Mouse (Mus musculus) CH12.LX (cell line): ENCODE results near the gene Wbp11. TPM values are rescaled to one million over a fixed set of nuclear protein-coding genes. Genes with fewer than 3 reads are reported as not detected.

ENCODE experiments used
- DNase-seq: peaks from one replicate; pipeline ENCODE4 v3.0.0-alpha.2; 2013; ENCODE audit errors: extremely low read depth
- H3K27ac ChIP-seq: 2 replicates; pipeline ENCODE4 v1.5.1; 2012; ENCODE audit warnings: low read depth, mild to moderate bottlenecking, control low read depth, moderate library complexity; ENCODE audit not compliant: insufficient read depth
- H3K27me3 ChIP-seq: replicated peaks from 2 replicates; pipeline ENCODE3; 2012; ENCODE audit warnings: inconsistent platforms
- H3K36me3 ChIP-seq, 2 experiments: replicated peaks in 1 of 2; 2 replicates each; pipeline versions ENCODE3 to v1.6.1; 2012; ENCODE audit warnings: inconsistent platforms in 1 of 2, low read length in 1 of 2, mild to moderate bottlenecking in 1 of 2, mixed read lengths in 1 of 2, moderate library complexity in 1 of 2; ENCODE audit not compliant: control insufficient read depth in 1 of 2, insufficient read depth in 1 of 2
- H3K4me1 ChIP-seq, 2 experiments: 2 replicates each; pipeline ENCODE4 v1.6.1; 2012; ENCODE audit warnings: inconsistent platforms in 1 of 2, moderate library complexity in 1 of 2; ENCODE audit not compliant: insufficient read depth in 2 of 2, control insufficient read depth in 1 of 2
- H3K4me2 ChIP-seq: 2 replicates; pipeline ENCODE4 v1.6.1; 2012; ENCODE audit warnings: low read depth, mild to moderate bottlenecking, control low read depth; ENCODE audit not compliant: poor library complexity, insufficient read depth, severe bottlenecking
- H3K4me3 ChIP-seq, 3 experiments: fragments of 150-350 bp in 1 of 3; sonication (generic) in 1 of 3; replicated peaks in 1 of 3; 2 replicates each; pipeline versions ENCODE3 to v1.5.1; 2011 to 2012; ENCODE audit warnings: low read depth in 2 of 3, low read length in 2 of 3, mild to moderate bottlenecking in 2 of 3, moderate library complexity in 2 of 3, control low read depth in 1 of 3, improper control_type of control experiment in 1 of 3, inconsistent platforms in 1 of 3, mixed read lengths in 1 of 3; ENCODE audit not compliant: poor library complexity in 1 of 3
- H3K79me2 ChIP-seq: replicated peaks from 2 replicates; pipeline ENCODE4 v1.6.1; 2012; ENCODE audit warnings: mild to moderate bottlenecking, moderate library complexity; ENCODE audit not compliant: control insufficient read depth, poor library complexity, insufficient read depth, severe bottlenecking; ENCODE audit errors: extremely low read depth
- H3K9ac ChIP-seq: 2 replicates; pipeline ENCODE4 v1.6.1; 2012; ENCODE audit warnings: low read depth, mild to moderate bottlenecking, control low read depth, moderate library complexity; ENCODE audit not compliant: insufficient read depth
- H3K9me3 ChIP-seq: replicated peaks from 2 replicates; pipeline ENCODE3; 2012; ENCODE audit warnings: low read length, inconsistent platforms, mixed read lengths
- CHD1 ChIP-seq: IDR thresholded peaks from 2 replicates; pipeline ENCODE4 v1.6.1; 2012; ENCODE audit warnings: low read depth, low read length, improper control_type of control experiment, inconsistent platforms
- CHD2 ChIP-seq: IDR thresholded peaks from 2 replicates; pipeline ENCODE4 v1.6.1; 2011; ENCODE audit warnings: low read length, improper control_type of control experiment
- ELF1 ChIP-seq: IDR thresholded peaks from 2 replicates; pipeline ENCODE4 v1.6.1; 2014; ENCODE audit warnings: low read depth, mild to moderate bottlenecking, inconsistent platforms, low read length, improper control_type of control experiment
- ETS1 ChIP-seq: conservative IDR thresholded peaks from 2 replicates; pipeline ENCODE4 v1.6.1; 2012; ENCODE audit warnings: low read depth, mild to moderate bottlenecking, inconsistent platforms, low read length, improper control_type of control experiment, moderate library complexity
- GABPA ChIP-seq: IDR thresholded peaks from 2 replicates; pipeline ENCODE4 v1.6.1; 2012; ENCODE audit warnings: low read depth, low read length, improper control_type of control experiment, inconsistent platforms; ENCODE audit not compliant: insufficient replicate concordance
- IRF4 ChIP-seq: IDR thresholded peaks from 2 replicates; pipeline ENCODE4 v1.6.1; 2014; ENCODE audit warnings: low read depth, mild to moderate bottlenecking, inconsistent platforms, low read length, improper control_type of control experiment
- KAT2A ChIP-seq: IDR thresholded peaks from 2 replicates; pipeline ENCODE4 v1.6.1; 2012; ENCODE audit warnings: low read length, improper control_type of control experiment, inconsistent platforms; ENCODE audit not compliant: insufficient replicate concordance
- MAFK ChIP-seq: IDR thresholded peaks from 2 replicates; pipeline ENCODE4 v1.6.1; 2011; ENCODE audit warnings: low read length, improper control_type of control experiment; ENCODE audit not compliant: insufficient replicate concordance
- MAX ChIP-seq: IDR thresholded peaks from 2 replicates; pipeline ENCODE4 v1.6.1; 2011; ENCODE audit warnings: low read length, improper control_type of control experiment
- MEF2A ChIP-seq: IDR thresholded peaks from 2 replicates; pipeline ENCODE4 v1.6.1; 2014; ENCODE audit warnings: low read depth, mild to moderate bottlenecking, inconsistent platforms, low read length, improper control_type of control experiment, borderline replicate concordance
- NELFE ChIP-seq: IDR thresholded peaks from 2 replicates; pipeline ENCODE4 v1.6.1; 2011; ENCODE audit warnings: low read depth, low read length, improper control_type of control experiment
- RAD21 ChIP-seq: IDR thresholded peaks from 2 replicates; pipeline ENCODE4 v1.6.1; 2011; ENCODE audit warnings: low read depth, mild to moderate bottlenecking, low read length, improper control_type of control experiment, moderate library complexity
- RCOR1 ChIP-seq: conservative IDR thresholded peaks from 2 replicates; pipeline ENCODE4 v1.6.1; 2012; ENCODE audit warnings: low read depth, mild to moderate bottlenecking, inconsistent platforms, low read length, improper control_type of control experiment
- SIN3A ChIP-seq: IDR thresholded peaks from 2 replicates; pipeline ENCODE4 v1.6.1; 2012; ENCODE audit warnings: low read length, improper control_type of control experiment, inconsistent platforms
- UBTF ChIP-seq: IDR thresholded peaks from 2 replicates; pipeline ENCODE4 v1.6.1; 2012; ENCODE audit warnings: low read depth, mild to moderate bottlenecking, inconsistent platforms, low read length, improper control_type of control experiment, moderate library complexity
- USF2 ChIP-seq: conservative IDR thresholded peaks from 2 replicates; pipeline ENCODE4 v1.6.1; 2011; ENCODE audit warnings: low read depth, low read length, improper control_type of control experiment
- ZC3H11A ChIP-seq: IDR thresholded peaks from 2 replicates; pipeline ENCODE4 v1.6.1; 2012; ENCODE audit warnings: low read depth, mild to moderate bottlenecking, inconsistent platforms, low read length, improper control_type of control experiment
- ZMIZ1 ChIP-seq: IDR thresholded peaks from 2 replicates; pipeline ENCODE4 v1.6.1; 2012; ENCODE audit warnings: low read depth, mild to moderate bottlenecking, inconsistent platforms, low read length, improper control_type of control experiment
- ZNF384 ChIP-seq: IDR thresholded peaks from 2 replicates; pipeline ENCODE4 v1.6.1; 2012; ENCODE audit warnings: low read depth, low read length, improper control_type of control experiment, inconsistent platforms
- dilution Hi-C: fragments of 300-500 bp; cut with MboI; formaldehyde crosslinking; loops from 2 replicates; pipeline ENCODE4 v1.14.3; 2020; ENCODE audit warnings: low sequenced_read_pairs; ENCODE audit not compliant: extremely low pct_unique_long_range_greater_than_20kb, extremely low pct_ligation_motif_present
- in situ Hi-C: fragments of 300-500 bp; cut with MboI; formaldehyde crosslinking; loops from 3 replicates; pipeline ENCODE4 v1.14.3; 2019; ENCODE audit warnings: low sequenced_read_pairs, low pct_ligation_motif_present, low pct_unique_long_range_greater_than_20kb, mixed read lengths
- polyA plus RNA-seq: library from polyadenylated mRNA; unstranded; fragments of >175 nt; gene quantifications from 2 replicates; pipeline ENCODE4 v1.2.1, GENCODE M21; 2012; ENCODE audit warnings: low read depth; ENCODE audit not compliant: insufficient read length
- total RNA-seq, 2 experiments: library from RNA; depleted of rRNA; stranded (reverse); fragments of 300-350 nt in 1 of 2; fragments of >200 nt in 1 of 2; gene quantifications; 2 replicates each; pipeline ENCODE4 v1.2.3; 2012 to 2014

The Wbp11 gene
- total and polyA plus RNA-seq, 3 experiments, result 27.7 to 189 (median 51.3) TPM

GRCm38 (mm10) chr6:136857186-136857872 lies 29.3 kb upstream of the Wbp11 start, which contains the start of gene Art4:
Art4 (minus strand) TSS chr6:136857733.
- H3K4me1 ChIP-seq, result peaks cover 19 to 44% of the 10 kb centered on the region in 2 experiments
- no peak within 1 kb of the TSS for H3K4me3 ChIP-seq
- no peak for DNase-seq
- H3K79me2 ChIP-seq, result no peaks in the 10 kb centered on the region
- no peak within 1 kb of the TSS for H3K9ac ChIP-seq
- in situ Hi-C loops, result loop anchor here (5.0 kb wide), 1 partner anchor 130 kb away; no protein-coding TSS in a partner anchor
- no peaks in the 10 kb centered on the region for H3K27me3 ChIP-seq
- H3K36me3 ChIP-seq, result peaks cover 2 to 33% of the 10 kb centered on the region in 2 experiments
- dilution Hi-C loops, result loop anchor here (25.0 kb wide), 1 partner anchor 130 kb away; no protein-coding TSS in a partner anchor
- no peak within 1 kb of the TSS for H3K4me2 ChIP-seq
- TF ChIP-seq CHD1, result no peak
- TF ChIP-seq SIN3A, result no peak
- no peak for TF ChIP-seq IRF4
- no peak for TF ChIP-seq ZMIZ1
- no peak for TF ChIP-seq MAFK
- TF ChIP-seq KAT2A, result no peak
- no peak for TF ChIP-seq RCOR1
- no peak for TF ChIP-seq GABPA
- no peak for TF ChIP-seq NELFE
- no peak for TF ChIP-seq USF2
- no peak for TF ChIP-seq RAD21
- TF ChIP-seq CHD2, result no peak
- TF ChIP-seq ETS1, result no peak
- TF ChIP-seq, all 38 proteins: peak for 0
- no peak within 1 kb of the TSS for H3K27ac ChIP-seq
- no peaks in the 10 kb centered on the region for H3K9me3 ChIP-seq

GRCm38 (mm10) chr6:136856071-136856636 lies 28.1 kb upstream of the Wbp11 start:
- peaks cover 31 to 52% of the 10 kb centered on the region in 2 experiments for H3K4me1 ChIP-seq
- H3K9me3 ChIP-seq, result no peaks in the 10 kb centered on the region
- H3K9ac ChIP-seq, result no peak overlapping the region
- in situ Hi-C loops, result loop anchor here (5.0 kb wide), 1 partner anchor 131 kb away; no protein-coding TSS in a partner anchor
- no peak overlapping the region for H3K4me2 ChIP-seq
- H3K4me3 ChIP-seq, result no peak overlapping the region
- dilution Hi-C loops, result loop anchor here (25.0 kb wide), 1 partner anchor 131 kb away; no protein-coding TSS in a partner anchor
- peaks cover 11 to 35% of the 10 kb centered on the region in 2 experiments for H3K36me3 ChIP-seq
- H3K27me3 ChIP-seq, result no peaks in the 10 kb centered on the region
- no peak for TF ChIP-seq MEF2A
- no peak for TF ChIP-seq CHD1
- no peak for TF ChIP-seq ELF1
- TF ChIP-seq MAX, result no peak
- TF ChIP-seq MAFK, result no peak
- no peak for TF ChIP-seq KAT2A
- TF ChIP-seq ZMIZ1, result no peak
- no peak for TF ChIP-seq ZC3H11A
- no peak for TF ChIP-seq UBTF
- TF ChIP-seq RCOR1, result no peak
- TF ChIP-seq ZNF384, result no peak
- no peak overlapping the region for H3K27ac ChIP-seq
- DNase-seq, result no peak
- H3K79me2 ChIP-seq, result no peaks in the 10 kb centered on the region
